Mouse (Mus musculus) liver, embryonic 15.5 days (tissue): Measurements from ENCODE around the gene Pof1b. TPM values are rescaled to one million over a fixed set of nuclear protein-coding genes. Genes with fewer than 3 reads are reported as not detected.

ENCODE experiments used
- ATAC-seq: fragments of 200-750 bp; cut with Nextera tagmentation; 2 replicates; pipeline ENCODE4 v1.8.0; 2017; ENCODE audit warnings: moderate number of reproducible peaks, mild to moderate bottlenecking, moderate library complexity; ENCODE audit not compliant: insufficient read depth
- H3K27ac ChIP-seq: fragments of 300-500 bp; sonication (generic); replicated peaks from 2 replicates; pipeline ENCODE4 v1.5.1; 2015; ENCODE audit warnings: mild to moderate bottlenecking, inconsistent platforms
- H3K27me3 ChIP-seq: fragments of 300-500 bp; sonication (generic); 2 replicates; pipeline ENCODE4 v1.6.1; 2015; ENCODE audit warnings: mild to moderate bottlenecking, inconsistent platforms
- H3K36me3 ChIP-seq: fragments of 300-500 bp; sonication (generic); replicated peaks from 2 replicates; pipeline ENCODE4 v1.6.1; 2015; ENCODE audit warnings: moderate library complexity, mild to moderate bottlenecking, inconsistent platforms
- H3K4me1 ChIP-seq: fragments of 300-500 bp; sonication (generic); replicated peaks from 2 replicates; pipeline ENCODE4 v1.6.1; 2015; ENCODE audit warnings: inconsistent platforms
- H3K4me2 ChIP-seq: fragments of 300-500 bp; sonication (generic); 2 replicates; pipeline ENCODE4 v1.6.1; 2015; ENCODE audit warnings: moderate library complexity, mild to moderate bottlenecking, inconsistent platforms
- H3K4me3 ChIP-seq: fragments of 300-500 bp; sonication (generic); replicated peaks from 2 replicates; pipeline ENCODE4 v1.5.1; 2015; ENCODE audit warnings: mild to moderate bottlenecking, inconsistent platforms
- H3K9ac ChIP-seq: fragments of 300-500 bp; sonication (generic); 2 replicates; pipeline ENCODE4 v1.6.1; 2015; ENCODE audit warnings: moderate library complexity, mild to moderate bottlenecking, inconsistent platforms
- H3K9me3 ChIP-seq: fragments of 300-500 bp; sonication (generic); replicated peaks from 2 replicates; pipeline ENCODE4 v1.6.1; 2016; ENCODE audit warnings: inconsistent platforms
- WGBS: fragments of 180-500 bp; shearing (Covaris S2); methylation state at CpG from one replicate; pipeline ENCODE4 v1.1.7; 2015; ENCODE audit warnings: mixed read lengths; ENCODE audit not compliant: insufficient replicate concordance; 5-methylcytosine and 5-hydroxymethylcytosine counted together
- polyA plus RNA-seq: library from polyadenylated mRNA; unstranded; fragments of >200 nt; fragmentation: Nextera tagmentation; extraction: Ambion mirVana; gene quantifications from 2 replicates; pipeline ENCODE4 v1.2.1, GENCODE M21; 2015

Pof1b gene
- not detected in 2 replicates for polyA plus RNA-seq

- 62% methylated on average over 5 of the region's 5 CpGs for WGBS
- Histone ChIP-seq H3K4me1 (no peaks in the 10 kb centered on the region), H3K27me3 (no peaks in the 10 kb centered on the region), H3K27ac (no peak within 1 kb of the TSS), H3K9ac (no peak within 1 kb of the TSS), H3K9me3 (no peaks in the 10 kb centered on the region), H3K4me2 (no peak within 1 kb of the TSS), H3K4me3 (no peak within 1 kb of the TSS), H3K36me3 (no peaks in the 10 kb centered on the region)
- ATAC-seq, result no peak
Measured at GRCm38 (mm10) chrX:112698508-112698907, at the start of gene Pof1b. TSS of gene Pof1b (minus strand) at chrX:112698651.

GRCm38 (mm10) chrX:112716587-112716986 is 18.1 kb upstream of the Pof1b start:
- H3K36me3 ChIP-seq, result no peaks in the 10 kb centered on the region
- H3K9ac ChIP-seq, result no peak overlapping the region
- H3K27ac ChIP-seq, result no peak overlapping the region
- H3K4me1 ChIP-seq, result no peaks in the 10 kb centered on the region
- no peak for ATAC-seq
- H3K4me3 ChIP-seq, result no peak overlapping the region
- no peaks in the 10 kb centered on the region for H3K9me3 ChIP-seq
- no peaks in the 10 kb centered on the region for H3K27me3 ChIP-seq
- H3K4me2 ChIP-seq, result no peak overlapping the region

GRCm38 (mm10) chrX:112694392-112694791 is 4.1 kb downstream of the Pof1b start:
- no peaks in the 10 kb centered on the region for H3K27me3 ChIP-seq
- no peak overlapping the region for H3K9ac ChIP-seq
- H3K27ac ChIP-seq, result no peak overlapping the region
- 42% methylated on average over 1 of the region's 1 CpGs for WGBS
- H3K4me2 ChIP-seq, result no peak overlapping the region
- no peaks in the 10 kb centered on the region for H3K9me3 ChIP-seq
- H3K4me1 ChIP-seq, result no peaks in the 10 kb centered on the region
- no peaks in the 10 kb centered on the region for H3K36me3 ChIP-seq
- ATAC-seq, result no peak
- no peak overlapping the region for H3K4me3 ChIP-seq

GRCm38 (mm10) chrX:112680605-112681004 is 17.8 kb downstream of the Pof1b start:
- 23% methylated on average over 5 of the region's 5 CpGs for WGBS
- H3K4me3 ChIP-seq, result no peak overlapping the region
- no peaks in the 10 kb centered on the region for H3K9me3 ChIP-seq
- H3K9ac ChIP-seq, result no peak overlapping the region
- H3K36me3 ChIP-seq, result no peaks in the 10 kb centered on the region
- H3K27me3 ChIP-seq, result no peaks in the 10 kb centered on the region
- H3K4me1 ChIP-seq, result no peaks in the 10 kb centered on the region
- no peak overlapping the region for H3K27ac ChIP-seq
- H3K4me2 ChIP-seq, result no peak overlapping the region
- peak; percentile 28; the same call in 1 of the 2 replicates for ATAC-seq

GRCm38 (mm10) chrX:112675525-112675924 is 22.9 kb downstream of the Pof1b start:
- Histone ChIP-seq H3K9me3 (no peaks in the 10 kb centered on the region), H3K4me3 (no peak overlapping the region), H3K4me1 (no peaks in the 10 kb centered on the region), H3K27me3 (no peaks in the 10 kb centered on the region), H3K9ac (no peak overlapping the region), H3K36me3 (no peaks in the 10 kb centered on the region), H3K27ac (no peak overlapping the region), H3K4me2 (no peak overlapping the region)
- ATAC-seq, result no peak
- 45% methylated on average over 1 of the region's 1 CpGs for WGBS

GRCm38 (mm10) chrX:112601306-112602120 is 96.9 kb downstream of the Pof1b start:
- peak overlapping the region; percentile 63 for H3K4me2 ChIP-seq
- 9% methylated on average over 81 of the region's 81 CpGs for WGBS
- ATAC-seq, result peak; percentile 25; the same call in 1 of the 2 replicates
- no peak overlapping the region for H3K27ac ChIP-seq
- peaks cover 21% of the 10 kb centered on the region for H3K27me3 ChIP-seq
- no peak overlapping the region for H3K9ac ChIP-seq
- no peaks in the 10 kb centered on the region for H3K36me3 ChIP-seq
- no peaks in the 10 kb centered on the region for H3K4me1 ChIP-seq
- no peaks in the 10 kb centered on the region for H3K9me3 ChIP-seq
- H3K4me3 ChIP-seq, result peak overlapping the region; percentile 50

GRCm38 (mm10) chrX:112600511-112601305 is 97.7 kb downstream of the Pof1b start, which contains the start of gene Zfp711:
TSS of gene Zfp711 (plus strand) at chrX:112600526.
- 15% methylated on average over 76 of the region's 79 CpGs for WGBS
- no peaks in the 10 kb centered on the region for H3K4me1 ChIP-seq
- no peak within 1 kb of the TSS for H3K9ac ChIP-seq
- H3K27ac ChIP-seq, result no peak within 1 kb of the TSS
- H3K4me2 ChIP-seq, result peak within 1 kb of the TSS; percentile 63
- peaks cover 21% of the 10 kb centered on the region for H3K27me3 ChIP-seq
- H3K4me3 ChIP-seq, result peak within 1 kb of the TSS; percentile 50
- H3K9me3 ChIP-seq, result no peaks in the 10 kb centered on the region
- H3K36me3 ChIP-seq, result no peaks in the 10 kb centered on the region
- peak; percentile 47; the same call in 1 of the 2 replicates for ATAC-seq

Other genes starting within 250 kb of the Pof1b start
- not detected in 2 replicates for gene 2010106E10Rik, start 203.4 kb downstream of the Pof1b start, polyA plus RNA-seq
- 0.33 and 0.52 TPM in 2 replicates for gene Zfp711, start 98.1 kb downstream of the Pof1b start, polyA plus RNA-seq